Mouse (Mus musculus) B cell, adult 67 days (primary cell): ENCODE results near the gene Col1a1. TPM values are rescaled to one million over a fixed set of nuclear protein-coding genes. Genes with fewer than 3 reads are reported as not detected.

Source experiments
- total RNA-seq, 2 experiments: library from RNA; stranded (reverse); gene quantifications; 4 replicates each; pipeline ENCODE4 v1.2.4; 2023

Col1a1 gene
- 1 to 10 TPM in 1 of 2 experiments, not detected in 1; 1.2 TPM for total RNA-seq

GRCm38 (mm10) chr11:94936045-94936444 is at the start of gene Col1a1:
Gene Col1a1, plus strand, starts transcription at chr11:94936224.

GRCm38 (mm10) chr11:94967419-94967818 is 31.4 kb downstream of the Col1a1 start, which contains the start of gene Hils1:
Gene Hils1, plus strand, starts transcription at chr11:94967593.

GRCm38 (mm10) chr11:94976199-94976598 is 40.2 kb downstream of the Col1a1 start, which contains the start of gene Sgca:
Gene Sgca, minus strand, starts transcription at chr11:94976327.

GRCm38 (mm10) chr11:94990749-94991577 is 54.9 kb downstream of the Col1a1 start, which contains the start of gene Ppp1r9b:
Gene Ppp1r9b, plus strand, starts transcription at chr11:94991035.

Other genes with a start within 250 kb of the Col1a1 start
- not detected for gene Gm11541, start 231.7 kb upstream of the Col1a1 start, total RNA-seq
- gene Cdc34b, start 194.4 kb upstream of the Col1a1 start, total RNA-seq = under 1 TPM in 1 of 2 experiments, not detected in 1; 0.47 TPM
- not detected for gene Tmem92, start 153.5 kb upstream of the Col1a1 start, total RNA-seq
- not detected for gene Hils1, start 31.4 kb downstream of the Col1a1 start, total RNA-seq
- gene Sgca, start 40.1 kb downstream of the Col1a1 start, total RNA-seq = not detected
- gene Ppp1r9b, start 54.8 kb downstream of the Col1a1 start, total RNA-seq = 10 to 100 TPM; 74.6 to 78.9 TPM
- gene Samd14, start 73.7 kb downstream of the Col1a1 start, total RNA-seq = under 1 TPM; 0.32 to 0.44 TPM
- gene Pdk2, start 105.1 kb downstream of the Col1a1 start, total RNA-seq = 10 to 100 TPM in 1 of 2 experiments, 1 to 10 TPM in 1; 9.6 to 14.8 TPM
- under 1 TPM; 0.41 to 0.86 TPM for gene Itga3, start 140.6 kb downstream of the Col1a1 start, total RNA-seq
- not detected for gene Dlx3, start 183.9 kb downstream of the Col1a1 start, total RNA-seq
- gene Dlx4, start 210.0 kb downstream of the Col1a1 start, total RNA-seq = not detected